Mouse (Mus musculus): ENCODE data around the gene Gsdma2.

GRCm38 (mm10) chr11:98685642-98686041 lies 39.1 kb downstream of the Gsdma2 start:
- no peak for TF ChIP-seq CTCF (IDR thresholded peaks at IDR 0.05; ENCODE audit: low read depth)
- no peak for TF ChIP-seq EP300 (IDR thresholded peaks at IDR 0.05; ENCODE audit: low read depth)
